Mouse (Mus musculus): ENCODE data around the gene Phf19. TPM values are rescaled to one million over a fixed set of nuclear protein-coding genes. Genes with fewer than 3 reads are reported as not detected.

Phf19 gene
- polyA plus RNA-seq, 1 experiment from 2014 or later: 1.0 TPM

DNA sequence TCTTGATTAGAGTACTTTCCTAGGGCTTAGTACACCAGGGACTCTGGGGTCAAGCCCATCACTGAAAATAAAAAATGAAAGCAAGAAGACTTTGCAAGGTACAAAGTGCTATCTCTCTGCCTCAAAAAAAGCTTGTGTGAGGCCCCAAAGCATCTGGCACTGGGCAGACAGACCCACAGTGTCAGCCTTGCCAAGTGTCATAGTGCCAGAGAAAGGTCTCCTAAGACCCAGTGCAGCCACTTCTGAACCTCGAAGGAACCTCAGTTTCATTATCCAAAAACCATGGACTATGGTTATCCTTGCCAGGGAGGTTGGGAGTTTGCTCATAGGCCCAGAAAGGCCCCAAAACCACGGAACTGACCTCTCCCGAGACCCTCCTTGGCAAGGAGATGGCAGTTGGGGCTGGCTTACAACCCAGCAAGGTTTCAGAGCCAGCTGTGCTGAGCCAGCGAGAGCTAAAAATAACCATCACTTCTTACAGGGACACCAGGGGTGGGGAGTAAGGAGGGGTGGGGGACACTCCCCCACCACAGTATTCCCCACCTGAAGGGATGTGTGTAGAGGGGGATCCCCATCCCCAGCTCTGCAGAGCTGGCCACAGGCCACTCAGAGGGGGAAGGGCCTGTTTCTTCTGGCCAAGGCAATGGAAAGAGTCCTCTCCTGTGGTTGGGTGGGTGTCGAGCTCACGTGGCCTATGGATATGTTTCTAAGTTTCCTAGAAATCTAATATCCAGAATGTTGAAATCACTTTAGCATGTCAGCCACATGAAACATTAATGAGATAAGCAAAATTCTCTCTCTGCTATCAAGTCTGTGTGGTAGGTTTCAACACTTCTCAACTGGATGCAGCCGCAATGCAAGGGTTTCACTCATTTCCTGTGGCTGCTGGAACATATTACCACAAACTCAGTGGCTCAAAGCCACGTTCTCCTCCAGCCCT lies 24.7 kb upstream of the Phf19 start:
- Histone ChIP-seq H3K36me3 (no peaks in the 10 kb centered on the region), H3K9me3 (no peaks in the 10 kb centered on the region), H3K4me1 (replicated peaks) (peaks cover 22% of the 10 kb centered on the region), H3K4me2 (no peak overlapping the region), H3K4me3 (replicated peaks) (no peak overlapping the region), H3K9ac (replicated peaks) (no peak overlapping the region), H3K27ac (no peak overlapping the region), H3K27me3 (peaks cover 34% of the 10 kb centered on the region)
- ATAC-seq (ENCODE audit: insufficient number of reproducible peaks, insufficient read depth, low FRiP score, low TSS enrichment, low read depth): no peak
- WGBS: 71% methylated on average over 8 of the region's 8 CpGs

DNA sequence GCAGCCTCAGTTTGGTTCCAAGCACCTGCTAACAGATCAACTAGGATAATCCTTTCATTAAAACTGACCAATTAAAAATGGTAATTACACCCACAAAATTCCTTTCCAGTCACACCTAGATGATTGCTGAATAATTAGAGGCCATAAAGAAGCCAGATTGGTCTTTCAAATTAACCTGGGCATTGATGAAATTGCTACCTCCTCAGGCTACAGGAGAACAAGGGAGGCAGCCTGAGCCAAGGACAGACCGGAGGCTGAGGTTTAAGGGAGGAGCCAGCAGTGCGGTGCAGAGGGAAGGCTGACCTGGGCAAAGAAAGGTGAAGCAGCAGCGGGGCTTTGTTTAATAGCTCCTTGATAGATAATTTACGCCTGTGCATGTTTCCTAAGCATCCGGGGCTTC lies 23.6 kb upstream of the Phf19 start:
- no peak overlapping the region for H3K4me3 ChIP-seq (replicated peaks)
- no peak overlapping the region for H3K4me2 ChIP-seq
- H3K9me3 ChIP-seq: no peaks in the 10 kb centered on the region
- no peaks in the 10 kb centered on the region for H3K36me3 ChIP-seq
- no peak overlapping the region for H3K9ac ChIP-seq (replicated peaks)
- no peak for ATAC-seq (ENCODE audit: insufficient number of reproducible peaks, insufficient read depth, low FRiP score, low TSS enrichment, low read depth)
- peaks cover 22% of the 10 kb centered on the region for H3K4me1 ChIP-seq (replicated peaks)
- H3K27me3 ChIP-seq: peaks cover 26% of the 10 kb centered on the region
- no peak overlapping the region for H3K27ac ChIP-seq
- 9% methylated on average over 5 of the region's 5 CpGs for WGBS

DNA sequence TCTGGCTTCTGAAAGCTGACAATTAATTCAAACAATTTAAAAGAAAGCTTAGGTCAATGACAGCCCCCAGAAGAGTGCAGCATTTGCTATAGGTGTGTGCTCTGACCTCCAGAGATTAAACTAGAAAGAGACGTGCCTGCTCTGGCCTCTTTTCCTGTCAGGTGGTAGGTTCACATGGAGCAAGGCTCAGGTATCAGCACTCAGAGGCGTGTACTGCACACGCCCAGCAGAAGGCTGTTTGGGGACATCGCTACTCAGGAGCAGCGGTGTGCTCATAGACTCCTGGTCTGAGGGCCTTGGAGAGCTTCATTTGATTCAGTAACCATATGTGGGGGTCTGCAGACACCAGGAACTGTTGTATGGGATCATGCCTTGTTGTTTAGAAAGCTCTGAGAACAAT lies 13.5 kb upstream of the Phf19 start:
- H3K9me3 ChIP-seq: no peaks in the 10 kb centered on the region
- H3K4me1 ChIP-seq (replicated peaks): peaks cover 14% of the 10 kb centered on the region
- no peak overlapping the region for H3K9ac ChIP-seq (replicated peaks)
- no peak for ATAC-seq (ENCODE audit: insufficient number of reproducible peaks, insufficient read depth, low FRiP score, low TSS enrichment, low read depth)
- H3K36me3 ChIP-seq: no peaks in the 10 kb centered on the region
- no peak overlapping the region for H3K27ac ChIP-seq
- peaks cover 27% of the 10 kb centered on the region for H3K27me3 ChIP-seq
- no peak overlapping the region for H3K4me2 ChIP-seq
- 57% methylated on average over 5 of the region's 5 CpGs for WGBS
- no peak overlapping the region for H3K4me3 ChIP-seq (replicated peaks)

DNA sequence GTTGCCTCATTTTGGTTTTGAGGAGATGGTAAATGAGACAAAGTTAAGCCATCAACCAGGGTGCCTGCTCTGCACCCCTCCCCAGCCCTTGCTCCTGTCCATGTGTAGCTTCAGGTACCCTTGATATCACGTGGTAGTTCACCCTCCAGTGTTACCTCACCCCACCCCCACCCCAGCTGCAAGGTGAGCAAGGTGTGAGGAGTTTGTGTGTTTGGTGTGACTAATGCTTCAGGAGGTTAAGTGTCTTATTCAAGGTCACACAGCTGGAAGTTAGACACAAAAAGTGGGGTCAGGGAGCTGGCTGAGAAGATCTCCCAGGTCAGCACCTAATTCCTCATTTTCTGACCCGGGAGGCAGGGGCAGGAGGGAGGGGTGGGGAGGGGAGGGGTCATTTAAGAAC lies 8.9 kb upstream of the Phf19 start:
- 14% methylated on average over 2 of the region's 2 CpGs for WGBS
- Histone ChIP-seq H3K9ac (replicated peaks) (no peak overlapping the region), H3K9me3 (no peaks in the 10 kb centered on the region), H3K36me3 (no peaks in the 10 kb centered on the region), H3K4me1 (replicated peaks) (peaks cover 14% of the 10 kb centered on the region), H3K4me2 (no peak overlapping the region), H3K27me3 (peaks cover 49% of the 10 kb centered on the region), H3K27ac (no peak overlapping the region), H3K4me3 (replicated peaks) (no peak overlapping the region)
- no peak for ATAC-seq (ENCODE audit: insufficient number of reproducible peaks, insufficient read depth, low FRiP score, low TSS enrichment, low read depth)

DNA sequence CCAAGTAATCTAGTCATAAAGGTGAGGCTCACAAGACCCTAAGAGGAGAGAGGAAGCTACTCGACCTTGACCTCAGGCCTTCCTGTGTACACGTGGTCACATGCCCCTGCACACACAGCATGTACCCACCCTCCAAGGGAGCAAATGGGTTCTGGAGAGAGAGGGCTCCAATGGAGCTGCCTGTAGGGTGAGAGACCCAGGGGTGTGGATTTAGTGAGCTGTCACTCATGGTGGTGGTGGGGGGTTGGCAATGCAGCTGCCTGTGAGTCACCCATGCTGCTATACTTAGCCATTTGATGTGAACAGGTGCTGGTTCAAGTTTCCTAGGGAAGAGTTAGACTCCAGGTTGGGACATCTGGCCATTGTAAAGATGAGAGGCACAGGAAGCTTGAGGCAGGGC lies 6.3 kb upstream of the Phf19 start:
- H3K27ac ChIP-seq: no peak overlapping the region
- peaks cover 66% of the 10 kb centered on the region for H3K27me3 ChIP-seq
- no peaks in the 10 kb centered on the region for H3K36me3 ChIP-seq
- WGBS: 39% methylated on average over 2 of the region's 2 CpGs
- H3K4me2 ChIP-seq: no peak overlapping the region
- no peak overlapping the region for H3K4me3 ChIP-seq (replicated peaks)
- H3K4me1 ChIP-seq (replicated peaks): peaks cover 4% of the 10 kb centered on the region; the same call in 1 of the 2 replicates
- no peak for ATAC-seq (ENCODE audit: insufficient number of reproducible peaks, insufficient read depth, low FRiP score, low TSS enrichment, low read depth)
- no peak overlapping the region for H3K9ac ChIP-seq (replicated peaks)
- H3K9me3 ChIP-seq: 0 out of 2 replicates have a peak, but pooled peaks cover 3% of the 10 kb centered on the region

DNA sequence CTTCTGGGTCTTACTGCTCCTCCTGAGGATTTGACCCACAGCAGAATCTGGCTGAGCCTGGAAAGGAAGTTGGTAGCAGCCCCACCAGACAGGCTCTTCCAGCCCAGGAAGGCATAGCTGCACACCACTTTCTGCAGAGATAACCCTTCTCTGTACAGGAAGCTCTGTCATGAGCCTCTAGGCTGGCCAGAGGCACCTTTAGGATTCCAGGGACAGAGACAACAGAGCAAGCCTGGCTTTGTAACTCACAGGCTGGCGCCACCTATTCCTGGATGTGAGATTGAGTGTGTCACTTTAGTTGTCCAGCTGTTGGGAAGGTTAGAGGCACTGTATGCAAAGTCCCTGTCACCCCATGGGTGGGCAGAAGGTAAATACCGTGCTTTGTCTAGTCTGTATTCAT lies 1.3 kb upstream of the Phf19 start:
- Histone ChIP-seq H3K4me3 (replicated peaks) (no peak overlapping the region), H3K27ac (no peak overlapping the region), H3K4me1 (replicated peaks) (peaks cover 15% of the 10 kb centered on the region), H3K4me2 (no peak overlapping the region), H3K9ac (replicated peaks) (no peak overlapping the region), H3K36me3 (no peaks in the 10 kb centered on the region), H3K9me3 (0 out of 2 replicates have a peak, but pooled peaks cover 3% of the 10 kb centered on the region), H3K27me3 (peaks cover 96% of the 10 kb centered on the region)
- WGBS: 39% methylated on average over 2 of the region's 2 CpGs
- no peak for ATAC-seq (ENCODE audit: insufficient number of reproducible peaks, insufficient read depth, low FRiP score, low TSS enrichment, low read depth)

DNA sequence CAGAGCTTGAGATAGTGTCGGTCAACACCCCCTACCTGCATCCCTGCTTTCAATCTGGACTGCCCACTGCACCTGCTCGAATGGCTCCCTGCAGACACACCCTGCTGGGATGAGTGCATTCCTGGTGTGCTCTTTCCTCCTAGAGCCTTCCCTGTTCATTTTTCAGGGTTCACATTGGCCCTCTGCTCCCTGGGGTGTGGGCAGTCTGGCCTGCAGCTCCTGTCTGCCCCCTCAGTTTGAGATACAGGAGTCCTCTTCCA lies 927 bp upstream of the Phf19 start:
- Histone ChIP-seq H3K9ac (replicated peaks) (no peak overlapping the region), H3K27ac (no peak overlapping the region), H3K4me1 (replicated peaks) (peaks cover 15% of the 10 kb centered on the region), H3K4me3 (replicated peaks) (no peak overlapping the region), H3K9me3 (0 out of 2 replicates have a peak, but pooled peaks cover 3% of the 10 kb centered on the region), H3K36me3 (no peaks in the 10 kb centered on the region), H3K4me2 (no peak overlapping the region; the same call in 1 of the 2 replicates), H3K27me3 (peaks cover 96% of the 10 kb centered on the region)
- WGBS: 10% methylated on average over 2 of the region's 2 CpGs
- no peak for ATAC-seq (ENCODE audit: insufficient number of reproducible peaks, insufficient read depth, low FRiP score, low TSS enrichment, low read depth)

DNA sequence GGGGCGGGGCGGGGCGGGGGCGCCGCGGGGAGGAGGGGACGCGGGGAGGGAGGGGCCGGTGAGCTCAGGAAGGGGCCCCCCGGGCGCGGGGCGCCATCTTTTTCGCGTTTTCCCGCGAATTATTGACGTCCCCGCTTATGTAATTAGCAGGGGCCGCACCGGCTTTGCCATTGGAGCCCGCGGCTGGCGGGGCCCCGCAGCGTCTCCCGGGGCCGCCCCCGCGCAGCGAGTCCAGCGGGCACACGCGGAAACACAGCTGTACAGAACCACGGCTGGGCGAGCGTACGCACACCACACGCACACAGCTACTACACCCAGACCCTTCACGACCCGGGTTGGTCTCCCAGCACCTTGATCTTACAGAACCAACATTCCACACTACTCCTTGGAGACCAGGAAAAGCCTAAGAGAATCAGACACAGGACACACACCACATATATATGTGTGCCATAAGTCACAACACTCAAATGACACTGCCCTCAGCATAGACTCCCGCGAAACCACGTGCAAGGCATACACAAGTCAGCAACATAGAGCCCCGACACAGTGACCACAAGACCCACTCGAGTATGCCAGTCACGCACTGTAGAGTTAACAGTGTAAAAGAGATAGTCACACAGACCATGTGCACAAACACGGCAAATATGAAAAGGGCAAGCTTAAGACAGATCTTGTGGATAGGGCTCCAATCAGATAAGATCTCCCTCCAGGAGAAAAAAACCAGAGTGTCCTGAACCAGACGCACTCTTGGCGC lies 420 bp upstream of the Phf19 start:
- Histone ChIP-seq H3K27ac (no peak overlapping the region), H3K9me3 (0 out of 2 replicates have a peak, but pooled peaks cover 3% of the 10 kb centered on the region), H3K4me1 (replicated peaks) (peaks cover 15% of the 10 kb centered on the region), H3K9ac (replicated peaks) (peak overlapping the region; percentile 60), H3K36me3 (no peaks in the 10 kb centered on the region), H3K4me2 (peak overlapping the region; percentile 97), H3K27me3 (peaks cover 98% of the 10 kb centered on the region), H3K4me3 (replicated peaks) (peak overlapping the region; percentile 61)
- no peak for ATAC-seq (ENCODE audit: insufficient number of reproducible peaks, insufficient read depth, low FRiP score, low TSS enrichment, low read depth)
- 4% methylated on average over 41 of the region's 50 CpGs for WGBS

DNA sequence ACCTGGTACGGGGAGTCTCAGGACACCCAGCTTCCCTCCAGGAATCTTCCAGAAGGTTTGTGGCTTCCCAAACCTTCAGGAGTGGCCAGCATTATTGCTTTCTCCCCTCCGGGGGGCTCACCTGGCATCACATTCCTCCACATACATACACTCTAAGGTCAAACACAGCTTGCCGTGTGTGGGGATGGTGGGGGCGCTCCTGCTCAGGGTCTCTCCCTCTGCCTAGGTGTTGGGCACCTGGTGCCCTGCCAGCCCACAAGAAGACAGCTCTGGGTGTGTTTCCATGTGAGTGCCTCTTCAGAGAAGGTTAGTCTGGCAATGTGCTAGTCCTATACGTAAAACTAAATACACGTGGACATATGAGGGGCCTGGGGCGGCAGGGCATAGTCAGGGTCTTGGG lies 1.2 kb downstream of the Phf19 start:
- Histone ChIP-seq H3K4me1 (replicated peaks) (peaks cover 15% of the 10 kb centered on the region), H3K27me3 (peaks cover 90% of the 10 kb centered on the region), H3K36me3 (no peaks in the 10 kb centered on the region), H3K27ac (no peak overlapping the region), H3K4me2 (peak overlapping the region; percentile 97), H3K4me3 (replicated peaks) (peak overlapping the region; percentile 61), H3K9ac (replicated peaks) (no peak overlapping the region; the same call in 1 of the 2 replicates), H3K9me3 (0 out of 2 replicates have a peak, but pooled peaks cover 3% of the 10 kb centered on the region)
- WGBS: 37% methylated on average over 7 of the region's 7 CpGs
- no peak for ATAC-seq (ENCODE audit: insufficient number of reproducible peaks, insufficient read depth, low FRiP score, low TSS enrichment, low read depth)

DNA sequence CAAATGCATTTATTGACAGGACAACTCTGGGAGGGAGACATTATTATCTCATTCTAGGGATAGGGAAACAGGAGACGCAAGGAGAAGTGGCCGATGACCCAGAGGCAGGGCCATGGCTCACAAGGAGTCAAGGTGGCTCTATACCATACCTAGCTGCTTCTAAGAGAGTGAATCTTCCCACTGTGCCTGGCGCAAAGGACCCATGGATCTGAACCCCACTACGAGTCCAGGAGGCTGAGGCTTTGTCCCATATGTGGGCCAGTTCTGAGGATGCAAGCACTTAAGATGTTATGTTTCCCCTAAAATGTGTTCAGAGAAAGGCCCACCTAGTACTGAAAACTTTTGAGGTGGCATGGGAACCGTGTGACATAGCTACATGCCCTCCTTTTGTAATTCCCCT lies 2.0 kb downstream of the Phf19 start:
- WGBS: 84% methylated on average over 5 of the region's 5 CpGs
- Histone ChIP-seq H3K9ac (replicated peaks) (no peak overlapping the region), H3K4me2 (no peak overlapping the region), H3K9me3 (no peaks in the 10 kb centered on the region), H3K27me3 (peaks cover 88% of the 10 kb centered on the region), H3K27ac (no peak overlapping the region), H3K4me3 (replicated peaks) (no peak overlapping the region), H3K4me1 (replicated peaks) (peaks cover 15% of the 10 kb centered on the region), H3K36me3 (no peaks in the 10 kb centered on the region)
- ATAC-seq (ENCODE audit: insufficient number of reproducible peaks, insufficient read depth, low FRiP score, low TSS enrichment, low read depth): no peak

DNA sequence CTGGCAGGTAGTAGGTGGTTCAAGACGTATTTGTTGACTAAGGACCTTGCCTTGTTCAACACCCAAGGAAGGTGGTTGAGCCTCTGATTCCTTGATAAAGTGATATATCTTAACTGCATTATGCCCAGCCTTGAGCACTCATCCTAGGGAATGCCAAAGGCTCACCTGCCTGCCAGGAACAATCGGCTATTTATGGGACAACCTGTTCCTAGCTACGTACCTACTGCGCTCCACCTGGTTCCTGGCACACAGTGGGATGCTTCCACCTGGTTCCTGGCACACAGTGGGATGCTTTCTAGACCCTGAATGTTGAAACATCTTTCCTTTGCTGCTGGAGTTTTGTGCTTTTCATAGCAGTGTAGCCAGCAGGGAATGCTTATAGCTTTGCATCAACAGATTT lies 4.1 kb downstream of the Phf19 start:
- H3K9ac ChIP-seq (replicated peaks): no peak overlapping the region
- peaks cover 76% of the 10 kb centered on the region for H3K27me3 ChIP-seq
- H3K4me1 ChIP-seq (replicated peaks): peaks cover 20% of the 10 kb centered on the region
- WGBS: 87% methylated on average over 4 of the region's 4 CpGs
- no peak overlapping the region for H3K27ac ChIP-seq
- no peak for ATAC-seq (ENCODE audit: insufficient number of reproducible peaks, insufficient read depth, low FRiP score, low TSS enrichment, low read depth)
- no peaks in the 10 kb centered on the region for H3K36me3 ChIP-seq
- H3K4me2 ChIP-seq: no peak overlapping the region
- no peak overlapping the region for H3K4me3 ChIP-seq (replicated peaks)
- H3K9me3 ChIP-seq: no peaks in the 10 kb centered on the region

Measured in limb, embryonic 12.5 days (tissue).